Mouse (Mus musculus) neural tube, embryonic 13.5 days (tissue): ENCODE data around the gene Dnaaf3. TPM values are rescaled to one million over a fixed set of nuclear protein-coding genes. Genes with fewer than 3 reads are reported as not detected.

Experiments used
- ATAC-seq: fragments of 200-750 bp; cut with Nextera tagmentation; 2 replicates; pipeline ENCODE4 v1.8.0; 2017; ENCODE audit warnings: low read depth, mild to moderate bottlenecking, moderate TSS enrichment, moderate library complexity
- H3K27ac ChIP-seq: fragments of 300-500 bp; sonication (generic); replicated peaks from 2 replicates; pipeline ENCODE4 v1.5.1; 2015; ENCODE audit warnings: moderate library complexity, mild to moderate bottlenecking, inconsistent platforms
- H3K27me3 ChIP-seq: fragments of 300-500 bp; sonication (generic); 2 replicates; pipeline ENCODE4 v1.6.1; 2015; ENCODE audit warnings: mild to moderate bottlenecking, inconsistent platforms
- H3K36me3 ChIP-seq: fragments of 300-500 bp; sonication (generic); 2 replicates; pipeline ENCODE4 v1.6.1; 2015; ENCODE audit warnings: mild to moderate bottlenecking, inconsistent platforms
- H3K4me1 ChIP-seq: fragments of 300-500 bp; sonication (generic); replicated peaks from 2 replicates; pipeline ENCODE4 v1.6.1; 2015; ENCODE audit warnings: inconsistent platforms
- H3K4me2 ChIP-seq: fragments of 300-500 bp; sonication (generic); 2 replicates; pipeline ENCODE4 v1.6.1; 2015; ENCODE audit warnings: inconsistent platforms, mild to moderate bottlenecking, moderate library complexity
- H3K4me3 ChIP-seq: fragments of 300-500 bp; sonication (generic); 2 replicates; pipeline ENCODE4 v1.5.1; 2015; ENCODE audit warnings: mild to moderate bottlenecking, inconsistent platforms
- H3K9ac ChIP-seq: fragments of 300-500 bp; sonication (generic); 2 replicates; pipeline ENCODE4 v1.6.1; 2015; ENCODE audit warnings: moderate library complexity, mild to moderate bottlenecking, inconsistent platforms
- H3K9me3 ChIP-seq: fragments of 300-500 bp; sonication (generic); 2 replicates; pipeline ENCODE4 v1.6.1; 2016; ENCODE audit warnings: inconsistent platforms
- WGBS: fragments of 180-500 bp; shearing (Covaris S2); methylation state at CpG from one replicate; pipeline ENCODE4 v1.1.7; 2015; 5-methylcytosine and 5-hydroxymethylcytosine counted together
- microRNA-seq: library from miRNA; unstranded; fragments of <30 nt; microRNA quantifications from one replicate; pipeline ENCODE4, GENCODE M21; 2016
- polyA plus RNA-seq: library from polyadenylated mRNA; unstranded; fragments of >200 nt; fragmentation: Nextera tagmentation; extraction: Ambion mirVana; gene quantifications from 2 replicates; pipeline ENCODE4 v1.2.1, GENCODE M21; 2015

Gene Dnaaf3
- polyA plus RNA-seq, 1 experiment from 2014 or later, result 1.1 TPM

DNA sequence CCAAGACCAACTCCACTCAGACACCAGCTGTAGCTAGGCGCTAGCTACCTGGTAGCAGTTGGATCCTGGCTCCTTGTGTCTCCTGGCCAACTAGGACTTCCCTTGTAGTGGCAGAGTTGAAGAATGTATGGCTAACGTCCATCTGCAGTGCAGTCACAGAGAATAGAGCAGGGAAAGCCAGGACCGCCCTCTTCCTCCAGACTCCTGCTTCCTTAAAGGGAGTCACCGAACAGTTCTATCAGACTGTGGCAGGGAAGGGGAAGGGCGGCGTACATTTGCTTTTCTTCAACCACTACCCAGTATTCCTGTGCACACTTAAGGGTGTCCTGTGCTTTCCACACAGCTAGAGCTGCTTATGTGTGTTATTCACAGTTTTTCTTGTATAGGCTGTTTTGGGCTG, 40.9 kb downstream of the Dnaaf3 start:
- 82% methylated on average over 6 of the region's 6 CpGs for WGBS
- H3K27me3 ChIP-seq, result no peaks in the 10 kb centered on the region
- peaks cover 10% of the 10 kb centered on the region; the same call in 1 of the 2 replicates for H3K4me1 ChIP-seq
- H3K9ac ChIP-seq, result no peak overlapping the region
- no peak overlapping the region for H3K27ac ChIP-seq
- ATAC-seq, result no peak
- H3K4me2 ChIP-seq, result no peak overlapping the region
- H3K4me3 ChIP-seq, result no peak overlapping the region
- peaks cover 82% of the 10 kb centered on the region for H3K36me3 ChIP-seq
- H3K9me3 ChIP-seq, result no peaks in the 10 kb centered on the region

DNA sequence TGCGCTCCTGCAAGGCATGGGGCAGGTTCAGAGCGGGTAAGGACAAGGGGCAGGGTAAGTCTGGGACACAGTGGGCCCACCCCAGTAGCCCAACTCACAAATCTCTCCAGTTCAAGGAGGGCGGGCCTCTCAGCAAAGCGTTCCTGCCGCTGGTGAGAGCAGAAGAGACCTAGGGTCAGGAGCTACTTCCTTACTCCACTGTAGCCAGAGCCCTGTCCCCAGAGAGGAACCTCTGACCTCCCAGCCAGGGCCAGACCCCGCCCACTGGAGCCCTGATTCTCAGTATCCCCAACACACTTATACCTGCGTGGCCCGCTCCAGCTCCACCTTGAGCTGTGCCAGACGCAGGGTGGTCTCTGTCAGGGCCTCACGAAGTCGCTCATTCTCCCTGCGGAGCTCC, 50.0 kb downstream of the Dnaaf3 start:
- no peak overlapping the region for H3K4me2 ChIP-seq
- H3K9me3 ChIP-seq, result no peaks in the 10 kb centered on the region
- no peak overlapping the region for H3K9ac ChIP-seq
- peaks cover 63% of the 10 kb centered on the region for H3K36me3 ChIP-seq
- no peak for ATAC-seq
- peaks cover 2% of the 10 kb centered on the region for H3K27me3 ChIP-seq
- no peak overlapping the region for H3K27ac ChIP-seq
- WGBS, result 88% methylated on average over 12 of the region's 12 CpGs
- no peak overlapping the region for H3K4me3 ChIP-seq
- peaks cover 26% of the 10 kb centered on the region for H3K4me1 ChIP-seq

DNA sequence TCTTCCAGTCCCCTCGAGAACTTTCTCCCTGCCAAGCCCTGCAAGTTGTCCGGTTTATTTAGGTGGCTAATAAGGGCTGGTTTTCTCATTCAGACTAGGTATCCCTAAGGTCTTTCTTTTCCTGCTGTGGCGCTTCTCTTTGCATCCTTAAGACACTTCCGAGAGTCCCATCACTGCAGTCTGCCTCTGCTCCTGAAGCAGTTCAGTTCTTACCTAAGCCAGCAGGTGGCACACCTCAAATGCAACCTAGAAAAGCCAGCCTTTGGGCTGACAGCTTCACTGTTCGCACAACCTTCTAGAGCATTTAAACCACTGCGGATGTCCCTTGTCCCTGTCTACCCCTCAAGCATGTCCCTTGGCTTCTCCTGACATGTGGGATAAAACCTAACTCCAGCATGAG, 52.6 kb downstream of the Dnaaf3 start:
- Histone ChIP-seq H3K9ac (no peak overlapping the region), H3K4me2 (0 out of 2 replicates have a peak overlapping the region, but pooled peaks have one; percentile 75), H3K4me1 (peaks cover 26% of the 10 kb centered on the region), H3K9me3 (no peaks in the 10 kb centered on the region), H3K27ac (no peak overlapping the region), H3K27me3 (peaks cover 22% of the 10 kb centered on the region), H3K36me3 (peaks cover 38% of the 10 kb centered on the region), H3K4me3 (no peak overlapping the region)
- 31% methylated on average over 6 of the region's 6 CpGs for WGBS
- no peak for ATAC-seq

DNA sequence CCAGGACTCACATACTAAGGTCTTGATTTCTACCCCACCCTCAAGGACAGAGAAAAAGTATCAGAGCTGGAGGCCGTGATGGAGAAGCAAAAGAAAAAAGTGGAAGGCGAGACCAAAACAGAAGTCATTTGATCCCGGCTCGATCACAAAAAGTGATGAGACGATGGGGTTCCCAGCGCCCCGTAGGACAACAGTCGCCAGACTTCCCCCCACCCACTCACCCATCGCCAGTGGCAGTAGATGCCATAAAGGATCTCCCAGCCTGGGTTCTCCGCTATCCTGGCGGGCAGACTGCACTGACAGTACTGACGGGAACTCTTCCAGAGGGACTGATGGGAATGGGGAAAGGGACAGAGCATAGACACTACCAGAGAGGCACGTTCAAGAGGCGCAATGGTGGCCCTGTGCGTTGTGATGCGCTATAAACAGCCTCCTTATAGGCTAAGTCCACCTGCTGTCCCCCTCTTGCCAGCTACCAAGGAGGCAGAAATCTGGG, 53.4 kb downstream of the Dnaaf3 start:
- Histone ChIP-seq H3K27me3 (peaks cover 31% of the 10 kb centered on the region), H3K4me1 (peaks cover 26% of the 10 kb centered on the region), H3K9me3 (no peaks in the 10 kb centered on the region), H3K27ac (peak overlapping the region; percentile 67), H3K9ac (peak overlapping the region; percentile 66), H3K4me3 (peak overlapping the region; percentile 43), H3K4me2 (peak overlapping the region; percentile 75), H3K36me3 (peaks cover 30% of the 10 kb centered on the region)
- peak; percentile 28; the same call in 1 of the 2 replicates for ATAC-seq
- 2% methylated on average over 16 of the region's 16 CpGs for WGBS

DNA sequence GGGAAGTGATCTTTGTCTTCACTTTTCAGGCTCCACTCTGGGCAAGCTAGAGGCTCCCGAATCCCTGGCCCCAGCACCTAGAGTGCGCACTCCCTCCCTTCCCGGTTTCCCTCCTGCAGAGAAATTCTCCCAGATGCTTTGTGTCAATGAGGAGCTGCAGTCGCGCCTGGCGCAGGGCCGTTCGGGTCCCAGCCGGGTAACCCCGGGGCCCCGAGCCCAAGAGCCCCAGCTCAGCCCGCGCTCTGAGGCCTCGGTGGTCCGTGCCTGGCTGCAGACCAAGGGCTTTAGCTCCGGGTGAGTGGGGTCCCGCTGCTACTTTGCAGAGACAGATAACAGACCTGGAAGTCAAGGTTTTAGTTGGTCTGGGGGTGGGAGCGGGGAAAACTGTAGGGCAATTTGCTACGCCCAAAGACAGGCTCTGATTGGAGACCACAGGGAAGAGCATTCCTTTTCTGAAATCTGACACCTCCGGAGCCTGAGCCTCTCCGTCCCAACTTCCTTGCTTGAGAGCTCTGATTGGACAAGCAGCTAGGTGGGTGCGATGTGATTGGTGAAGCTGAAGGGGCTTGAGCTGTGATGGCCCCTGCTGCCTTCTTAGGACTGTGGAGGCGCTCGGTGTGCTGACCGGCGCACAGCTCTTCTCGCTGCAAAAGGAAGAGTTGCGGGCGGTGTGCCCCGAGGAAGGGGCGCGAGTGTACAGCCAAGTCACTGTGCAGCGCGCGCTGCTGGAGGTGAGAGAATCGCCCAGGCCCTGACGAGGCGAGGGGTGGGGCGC, 54.0 kb downstream of the Dnaaf3 start:
- peak; percentile 94 for ATAC-seq
- Histone ChIP-seq H3K4me3 (peak overlapping the region; percentile 43), H3K27me3 (peaks cover 37% of the 10 kb centered on the region), H3K9me3 (no peaks in the 10 kb centered on the region), H3K36me3 (peaks cover 24% of the 10 kb centered on the region), H3K4me1 (peaks cover 26% of the 10 kb centered on the region), H3K9ac (peak overlapping the region; percentile 66), H3K27ac (peak overlapping the region; percentile 67), H3K4me2 (peak overlapping the region; percentile 75)
- 0% methylated on average over 39 of the region's 39 CpGs for WGBS

DNA sequence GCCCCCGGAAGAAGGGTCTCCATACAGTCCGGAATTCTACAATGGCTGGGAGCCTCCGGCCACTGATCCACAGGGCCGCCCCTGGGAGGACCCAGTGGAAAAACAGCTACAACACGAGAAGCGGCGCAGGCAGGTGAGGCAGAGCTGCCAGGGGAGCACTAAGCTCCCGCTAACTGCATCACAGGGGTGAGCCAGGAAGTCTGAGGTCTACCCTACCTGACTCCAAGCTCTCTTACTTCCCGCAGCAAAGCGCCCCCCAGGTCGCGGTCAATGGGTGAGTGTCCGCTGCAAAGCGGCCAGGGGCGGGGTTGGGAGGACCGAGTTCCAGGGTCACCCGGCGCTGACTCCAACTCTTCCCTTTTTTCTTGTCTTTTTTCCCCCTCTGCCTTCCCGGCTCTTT, 58.3 kb downstream of the Dnaaf3 start:
- 12% methylated on average over 19 of the region's 19 CpGs for WGBS
- Histone ChIP-seq H3K4me3 (no peak overlapping the region), H3K27me3 (peaks cover 76% of the 10 kb centered on the region), H3K9me3 (no peaks in the 10 kb centered on the region), H3K9ac (no peak overlapping the region), H3K4me2 (no peak overlapping the region), H3K27ac (no peak overlapping the region), H3K4me1 (peaks cover 30% of the 10 kb centered on the region), H3K36me3 (no peaks in the 10 kb centered on the region)
- ATAC-seq, result no peak

Small RNA genes within 50 kb of the gene (microRNA-seq; reads per million reads assigned to microRNA genes)
- not detected for gene Gm23577

Other genes starting within 250 kb of the Dnaaf3 start
- not detected in 2 replicates for gene Ncr1, start 194.7 kb downstream of the Dnaaf3 start, polyA plus RNA-seq
- 0.07 TPM in 2 replicates for gene Gp6, start 134.7 kb downstream of the Dnaaf3 start, polyA plus RNA-seq
- 35.9 and 38.6 TPM in 2 replicates for gene Rdh13, start 86.8 kb downstream of the Dnaaf3 start, polyA plus RNA-seq
- 12.1 and 12.9 TPM in 2 replicates for gene Eps8l1, start 71.8 kb downstream of the Dnaaf3 start, polyA plus RNA-seq
- gene Ppp1r12c, start 30.8 kb downstream of the Dnaaf3 start, polyA plus RNA-seq, result 46.0 and 48.4 TPM in 2 replicates
- 12.7 and 42.9 TPM in 2 replicates for gene Tnnt1, start 16.1 kb downstream of the Dnaaf3 start, polyA plus RNA-seq
- 1.8 and 3.6 TPM in 2 replicates for gene Tnni3, start 8.2 kb downstream of the Dnaaf3 start, polyA plus RNA-seq
- 53.6 and 60.5 TPM in 2 replicates for gene Syt5, start 15.1 kb upstream of the Dnaaf3 start, polyA plus RNA-seq
- 0.26 and 0.31 TPM in 2 replicates for gene Ptprh, start 71.6 kb upstream of the Dnaaf3 start, polyA plus RNA-seq
- gene Tmem86b, start 99.0 kb upstream of the Dnaaf3 start, polyA plus RNA-seq, result 2.4 and 3.5 TPM in 2 replicates
- 10.3 TPM in 2 replicates for gene Ppp6r1, start 126.6 kb upstream of the Dnaaf3 start, polyA plus RNA-seq
- 121 and 136 TPM in 2 replicates for gene Hspbp1, start 152.6 kb upstream of the Dnaaf3 start, polyA plus RNA-seq
- 5.9 and 6.2 TPM in 2 replicates for gene Brsk1, start 158.2 kb upstream of the Dnaaf3 start, polyA plus RNA-seq
- gene Tmem150b, start 192.8 kb upstream of the Dnaaf3 start, polyA plus RNA-seq, result 0.32 TPM in 1 of 2 replicates, not detected in the other
- gene Kmt5c, start 207.7 kb upstream of the Dnaaf3 start, polyA plus RNA-seq, result 84.0 and 84.7 TPM in 2 replicates
- 18.9 and 19.0 TPM in 2 replicates for gene Cox6b2, start 220.6 kb upstream of the Dnaaf3 start, polyA plus RNA-seq
- gene Fam71e2, start 238.8 kb upstream of the Dnaaf3 start, polyA plus RNA-seq, result not detected in 2 replicates